Mouse (Mus musculus) lung, adult 2 months (tissue): Measurements from ENCODE around the gene Dclk1.

Experiments used
- CTCF ChIP-seq: fragments of 200-500 bp; IDR thresholded peaks from 2 replicates; pipeline ENCODE4 v1.5.1; 2011; ENCODE audit warnings: mild to moderate bottlenecking, low read length, control low read depth; ENCODE audit not compliant: insufficient read depth
- POLR2A ChIP-seq: fragments of 200-500 bp; IDR thresholded peaks from 2 replicates; pipeline ENCODE4 v1.6.1; 2011; ENCODE audit warnings: low read depth, mild to moderate bottlenecking, control low read depth, low read length, borderline replicate concordance; ENCODE audit errors: extremely low read depth

GRCm38 (mm10) chr3:55291964-55292363 lies 49.8 kb downstream of the Dclk1 start:
- TF ChIP-seq POLR2A: no peak
- TF ChIP-seq CTCF: no peak
